Mouse (Mus musculus): Measurements from ENCODE around the gene Mob1a. TPM values are rescaled to one million over a fixed set of nuclear protein-coding genes. Genes with fewer than 3 reads are reported as not detected.

The Mob1a gene
- 25.8 and 32.2 TPM in 2 replicates for polyA plus RNA-seq (2012; rRNA removed)

GRCm38 (mm10) chr6:83325525-83326393 is at the start of gene Mob1a, which contains the start of gene Mthfd2:
Mob1a (plus strand) TSS chr6:83326016.
Mthfd2 (minus strand) TSS chr6:83325908.

DNA sequence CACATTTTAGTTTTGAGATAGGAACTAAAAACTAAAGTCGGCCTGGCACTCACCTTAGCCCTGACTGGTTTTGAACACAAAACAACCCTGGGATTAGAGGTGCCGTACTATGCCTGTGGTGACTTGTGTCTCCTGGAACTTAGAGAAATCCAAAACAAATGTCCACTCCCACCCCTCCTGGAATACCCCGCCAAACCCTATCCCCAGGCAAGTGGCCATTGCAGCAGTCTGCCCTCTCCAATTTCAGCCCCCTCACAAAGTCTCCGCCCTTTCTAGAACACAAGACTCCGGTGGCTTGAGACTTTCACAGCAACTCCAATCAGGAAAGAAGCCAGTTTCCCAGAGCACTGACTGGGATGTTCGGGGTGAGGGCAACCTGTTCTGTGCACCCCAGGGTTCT is 23.1 kb downstream of the Mob1a start, which contains the start of gene Bola3:
TSS of gene Bola3 (plus strand) at position 275 of the 400 bp plus-strand sequence.

Other genes starting within 250 kb of the Mob1a start
- gene Pcgf1, start 248.1 kb upstream of the Mob1a start, polyA plus RNA-seq (2012; rRNA removed) = 18.8 and 20.7 TPM in 2 replicates
- gene Lbx2, start 239.6 kb upstream of the Mob1a start, polyA plus RNA-seq (2012; rRNA removed) = 0.18 and 0.19 TPM in 2 replicates
- gene Ccdc142, start 224.4 kb upstream of the Mob1a start, polyA plus RNA-seq (2012; rRNA removed) = 1.0 and 1.1 TPM in 2 replicates
- gene Gm42688, start 224.4 kb upstream of the Mob1a start, polyA plus RNA-seq (2012; rRNA removed) = 2.1 TPM in 2 replicates
- 55.1 and 55.3 TPM in 2 replicates for gene Mrpl53, start 217.0 kb upstream of the Mob1a start, polyA plus RNA-seq (2012; rRNA removed)
- gene Mogs, start 210.5 kb upstream of the Mob1a start, polyA plus RNA-seq (2012; rRNA removed) = 32.2 and 34.8 TPM in 2 replicates
- gene Wbp1, start 204.5 kb upstream of the Mob1a start, polyA plus RNA-seq (2012; rRNA removed) = 23.2 and 27.5 TPM in 2 replicates
- gene Ino80b, start 200.6 kb upstream of the Mob1a start, polyA plus RNA-seq (2012; rRNA removed) = 11.3 and 11.9 TPM in 2 replicates
- gene Rtkn, start 190.6 kb upstream of the Mob1a start, polyA plus RNA-seq (2012; rRNA removed) = 9.4 and 10.2 TPM in 2 replicates
- 0.29 and 0.36 TPM in 2 replicates for gene Wdr54, start 169.6 kb upstream of the Mob1a start, polyA plus RNA-seq (2012; rRNA removed)
- 0.01 and 0.02 TPM in 2 replicates for gene 1700003E16Rik, start 169.6 kb upstream of the Mob1a start, polyA plus RNA-seq (2012; rRNA removed)
- 20.0 and 20.7 TPM in 2 replicates for gene Dctn1, start 160.1 kb upstream of the Mob1a start, polyA plus RNA-seq (2012; rRNA removed)
- 1.2 and 1.3 TPM in 2 replicates for gene Slc4a5, start 106.2 kb upstream of the Mob1a start, polyA plus RNA-seq (2012; rRNA removed)
- gene Mthfd2, start 108 bp upstream of the Mob1a start, polyA plus RNA-seq (2012; rRNA removed) = 47.3 and 52.6 TPM in 2 replicates
- gene Bola3, start 23.1 kb downstream of the Mob1a start, polyA plus RNA-seq (2012; rRNA removed) = 87.6 and 91.5 TPM in 2 replicates
- gene Tet3, start 133.1 kb downstream of the Mob1a start, polyA plus RNA-seq (2012; rRNA removed) = 2.9 and 3.7 TPM in 2 replicates
- gene Dguok, start 181.0 kb downstream of the Mob1a start, polyA plus RNA-seq (2012; rRNA removed) = 15.9 and 16.2 TPM in 2 replicates
- gene Actg2, start 210.2 kb downstream of the Mob1a start, polyA plus RNA-seq (2012; rRNA removed) = 1.7 and 2.4 TPM in 2 replicates
- gene Stambp, start 246.7 kb downstream of the Mob1a start, polyA plus RNA-seq (2012; rRNA removed) = 6.3 and 7.0 TPM in 2 replicates